In genomic region chr7:133122379-133123243, GRCm38 (mm10) we compare ENCODE assay signal across 8 mouse cellular contexts. TPM values are rescaled to one million over a fixed set of nuclear protein-coding genes. Genes with fewer than 3 reads are reported as not detected.
A peak's percentile ranks its signal among the peaks of the same experiment; 100 is the strongest.
DNase-seq lines count a peak whose midpoint lies in the region; ATAC-seq and TF ChIP-seq lines count a peak whose summit lies in the region.

No protein-coding gene starts in this region.

- ATAC-seq in intestine, embryonic 14.5 days (replicated peaks; ENCODE audit: low FRiP score, low TSS enrichment, low read depth), result peak; percentile 16
- peak; percentile 30 for ATAC-seq in limb, embryonic 13.5 days (ENCODE audit: low FRiP score, low read depth)
- peak; percentile 48 for ATAC-seq in midbrain, postnatal 0 days (ENCODE audit: low FRiP score)

- H3K36me3 ChIP-seq in intestine, embryonic 14.5 days (ENCODE audit: control insufficient read depth, insufficient read depth, low read length), result no peaks in the 10 kb centered on the region
- no peaks in the 10 kb centered on the region for H3K36me3 ChIP-seq in limb, embryonic 13.5 days
- H3K36me3 ChIP-seq in midbrain, postnatal 0 days (ENCODE audit: insufficient read depth, low read length), result no peaks in the 10 kb centered on the region

- peak overlapping the region; percentile 88 for H3K4me2 ChIP-seq in intestine, embryonic 14.5 days (ENCODE audit: low read length)
- peak overlapping the region; percentile 94 for H3K4me2 ChIP-seq in limb, embryonic 13.5 days (replicated peaks)
- peak overlapping the region; percentile 90 for H3K4me2 ChIP-seq in midbrain, postnatal 0 days (ENCODE audit: low read depth, low read length, poor library complexity, severe bottlenecking)

- WGBS in intestine, embryonic 14.5 days, result under 1% methylated on average over 75 of the region's 102 CpGs
- WGBS in limb, embryonic 13.5 days, result under 1% methylated on average over 67 of the region's 102 CpGs
- WGBS in midbrain, postnatal 0 days, result 1% methylated on average over 46 of the region's 102 CpGs

- H3K9me3 ChIP-seq in intestine, embryonic 14.5 days (ENCODE audit: control insufficient read depth, low read length), result no peaks in the 10 kb centered on the region
- H3K9me3 ChIP-seq in limb, embryonic 13.5 days, result no peaks in the 10 kb centered on the region
- H3K9me3 ChIP-seq in midbrain, postnatal 0 days (ENCODE audit: low read length), result no peaks in the 10 kb centered on the region

- peaks cover 35% of the 10 kb centered on the region for H3K4me1 ChIP-seq in intestine, embryonic 14.5 days (replicated peaks; ENCODE audit: control insufficient read depth, insufficient read depth, low read length)
- peaks cover 43% of the 10 kb centered on the region for H3K4me1 ChIP-seq in limb, embryonic 13.5 days
- H3K4me1 ChIP-seq in midbrain, postnatal 0 days (ENCODE audit: insufficient read depth, low read length), result peaks cover 7% of the 10 kb centered on the region; the same call in 1 of the 2 replicates

- H3K4me3 ChIP-seq in intestine, embryonic 14.5 days (ENCODE audit: low read depth, low read length), result peak overlapping the region; percentile 91
- peak overlapping the region; percentile 94 for H3K4me3 ChIP-seq in limb, embryonic 13.5 days
- H3K4me3 ChIP-seq in midbrain, postnatal 0 days (ENCODE audit: low read depth, low read length), result peak overlapping the region; percentile 89

- no peak for TF ChIP-seq CTCF in midbrain, postnatal 0 days (IDR thresholded peaks at IDR 0.05)

- no peaks in the 10 kb centered on the region for H3K27me3 ChIP-seq in intestine, embryonic 14.5 days (replicated peaks; ENCODE audit: control insufficient read depth, insufficient read depth, low read length)
- peaks cover 27% of the 10 kb centered on the region for H3K27me3 ChIP-seq in limb, embryonic 13.5 days
- H3K27me3 ChIP-seq in midbrain, postnatal 0 days (ENCODE audit: insufficient read depth, low read length), result peaks cover 7% of the 10 kb centered on the region

- DNase-seq in layer of hippocampus, adult 18-20 months (ENCODE audit: low spot score in 2 of 2), result peak; percentile 12 to 45
- DNase-seq in layer of hippocampus, adult 8-10 months (ENCODE audit: low spot score in 2 of 2), result no peak
- DNase-seq in cerebellum, adult 18-20 months, result peak; percentile 53 to 76
- peak; percentile 30 to 42 for DNase-seq in gastrocnemius, adult 8-10 months (ENCODE audit: low spot score in 2 of 2)
- DNase-seq in intestine, embryonic 14.5 days (ENCODE audit: low spot score), result peak; percentile 86
- DNase-seq in midbrain, postnatal 0 days (ENCODE audit: low spot score), result peak; percentile 54
- peak; percentile 43 to 48 for DNase-seq in urinary bladder, postnatal 36 days (ENCODE audit: low spot score in 2 of 2)

- peak overlapping the region; percentile 100 for H3K27ac ChIP-seq in intestine, embryonic 14.5 days (ENCODE audit: low read depth)
- peak overlapping the region; percentile 95 for H3K27ac ChIP-seq in limb, embryonic 13.5 days
- peak overlapping the region; percentile 86 for H3K27ac ChIP-seq in midbrain, postnatal 0 days (ENCODE audit: low read depth, low read length)

- H3K9ac ChIP-seq in intestine, embryonic 14.5 days (ENCODE audit: low read length), result peak overlapping the region; percentile 98
- peak overlapping the region; percentile 96 for H3K9ac ChIP-seq in limb, embryonic 13.5 days
- peak overlapping the region; percentile 77 for H3K9ac ChIP-seq in midbrain, postnatal 0 days (replicated peaks; ENCODE audit: low read length, poor library complexity, severe bottlenecking)

RNA-seq across cellular contexts. Expression of gene Fgfr2, which starts 0.5 kb away (rescaled TPM):
- 10 to 100 TPM; 56.7 to 61.5 TPM for total RNA-seq in layer of hippocampus, adult 18-20 months (2021)
- total RNA-seq in layer of hippocampus, adult 8-10 months (2022), result 10 to 100 TPM; 60.7 to 72.9 (median 65.8) TPM
- total RNA-seq in gastrocnemius, adult 8-10 months (2022), result 1 to 10 TPM in 1 of 4 experiments, under 1 TPM in 3; 0.17 to 1.3 (median 0.62) TPM
- 105 and 119 TPM in 2 replicates for polyA plus RNA-seq in intestine, embryonic 14.5 days (2014; fragmentation: Nextera tagmentation; extraction: Ambion mirVana)
- 123 TPM in 2 replicates for polyA plus RNA-seq in limb, embryonic 13.5 days (2015; fragmentation: Nextera tagmentation; extraction: Ambion mirVana)
- 32.6 and 37.2 TPM in 2 replicates for total RNA-seq in midbrain, postnatal 0 days (2014; rRNA removed)
- 10.7 and 12.1 TPM in 2 replicates for polyA plus RNA-seq in midbrain, postnatal 0 days (2015; fragmentation: Nextera tagmentation; extraction: Ambion mirVana)

RNA-seq across cellular contexts. Expression of gene Ctbp2, which starts 1.5 kb away (rescaled TPM):
- 10 to 100 TPM; 55.5 to 61.8 TPM for total RNA-seq in layer of hippocampus, adult 18-20 months (2021)
- 10 to 100 TPM; 51.6 to 59.4 (median 55.8) TPM for total RNA-seq in layer of hippocampus, adult 8-10 months (2022)
- total RNA-seq in gastrocnemius, adult 8-10 months (2022), result 10 to 100 TPM; 15.9 to 19.6 (median 18.1) TPM
- 112 and 117 TPM in 2 replicates for polyA plus RNA-seq in intestine, embryonic 14.5 days (2014; fragmentation: Nextera tagmentation; extraction: Ambion mirVana)
- 74.0 and 75.0 TPM in 2 replicates for polyA plus RNA-seq in limb, embryonic 13.5 days (2015; fragmentation: Nextera tagmentation; extraction: Ambion mirVana)
- total RNA-seq in midbrain, postnatal 0 days (2014; rRNA removed), result 58.6 and 64.8 TPM in 2 replicates
- polyA plus RNA-seq in midbrain, postnatal 0 days (2015; fragmentation: Nextera tagmentation; extraction: Ambion mirVana), result 25.9 and 29.1 TPM in 2 replicates

Comparison
In these comparisons a context has a peak if more than half of its experiments do, and no peak if none do; other contexts are left out.
1. DNase-seq: peak in layer of hippocampus, adult 18-20 months (2 of 2), cerebellum, adult 18-20 months (2 of 2), gastrocnemius, adult 8-10 months (2 of 2), intestine, embryonic 14.5 days (single experiment), midbrain, postnatal 0 days (single experiment) and urinary bladder, postnatal 36 days (2 of 2); none in layer of hippocampus, adult 8-10 months (0 of 2).
2. RNA of gene Fgfr2, which starts 0.5 kb away (total RNA-seq): 60.7 to 72.9 TPM in layer of hippocampus, adult 8-10 months, 56.7 to 61.5 TPM in layer of hippocampus, adult 18-20 months and 32.6 to 37.2 TPM in midbrain, postnatal 0 days; 0.17 to 1.3 TPM in gastrocnemius, adult 8-10 months; every median in the first group is over 10 times any median in the second.
3. Peak in every context shown above with its lines, with median percentiles within 50 percentile points of each other: ATAC-seq, H3K27ac ChIP-seq, H3K4me2 ChIP-seq, H3K4me3 ChIP-seq and H3K9ac ChIP-seq.